Mouse (Mus musculus): Measurements from ENCODE around the gene Tas1r1.
A peak's percentile ranks its signal among the peaks of the same experiment; 100 is the strongest.
"Not testable (repeated sequence)": the region's sequence is repeated elsewhere in the genome, so short reads cannot be mapped to it uniquely, and the experiment has no call there.

Tas1r1 gene

GRCm38 (mm10) chr4:152041924-152042641, 3.7 kb upstream of the Tas1r1 start:
- DNase-seq: no peak

GRCm38 (mm10) chr4:152039831-152040310, 1.5 kb upstream of the Tas1r1 start:
- DNase-seq: no peak

GRCm38 (mm10) chr4:152038985-152039830, 840 bp upstream of the Tas1r1 start, which contains the start of gene Nol9:
TSS of gene Nol9 (plus strand) at chr4:152039321.
- DNase-seq: peak; percentile 97

GRCm38 (mm10) chr4:152036464-152036863, 1.9 kb downstream of the Tas1r1 start:
- not testable (repeated sequence) for DNase-seq

- no peak for DNase-seq
Measured at GRCm38 (mm10) chr4:152032922-152033321, 5.4 kb downstream of the Tas1r1 start.

GRCm38 (mm10) chr4:152029997-152030396, 8.4 kb downstream of the Tas1r1 start:
- no peak for DNase-seq

GRCm38 (mm10) chr4:152029087-152029486, 9.3 kb downstream of the Tas1r1 start:
- DNase-seq: peak in 1 of 2 experiments; percentile 59

GRCm38 (mm10) chr4:152028456-152028855, 9.9 kb downstream of the Tas1r1 start:
- DNase-seq: no peak

GRCm38 (mm10) chr4:152027524-152027923, 10.8 kb downstream of the Tas1r1 start, which contains the start of gene Zbtb48:
TSS of gene Zbtb48 (minus strand) at chr4:152027671.
- peak; percentile 95 to 97 for DNase-seq

- DNase-seq: no peak
Measured at GRCm38 (mm10) chr4:152026751-152027508, 11.4 kb downstream of the Tas1r1 start.

GRCm38 (mm10) chr4:152024525-152024924, 13.8 kb downstream of the Tas1r1 start:
- no peak for DNase-seq

- peak in 1 of 2 experiments; percentile 49 for DNase-seq
Measured at GRCm38 (mm10) chr4:152022506-152022905, 15.9 kb downstream of the Tas1r1 start.

- DNase-seq: no peak
Measured at GRCm38 (mm10) chr4:152021568-152022097, 16.7 kb downstream of the Tas1r1 start.

GRCm38 (mm10) chr4:152020024-152020423, 18.3 kb downstream of the Tas1r1 start:
- no peak for DNase-seq

- no peak for DNase-seq
Measured at GRCm38 (mm10) chr4:152019073-152019472, 19.3 kb downstream of the Tas1r1 start.

- DNase-seq: no peak
Measured at GRCm38 (mm10) chr4:152013036-152013813, 25.1 kb downstream of the Tas1r1 start.

GRCm38 (mm10) chr4:152012109-152012508, 26.3 kb downstream of the Tas1r1 start:
- DNase-seq: peak; percentile 30 to 48

- no peak for DNase-seq
Measured at GRCm38 (mm10) chr4:152011171-152011760, 27.1 kb downstream of the Tas1r1 start.

- DNase-seq: peak; percentile 57 to 59
Measured at GRCm38 (mm10) chr4:152010707-152011134, 27.6 kb downstream of the Tas1r1 start.

- peak; percentile 27 to 37 for DNase-seq
Measured at GRCm38 (mm10) chr4:152010091-152010706, 28.2 kb downstream of the Tas1r1 start.
